Mouse (Mus musculus) gonadal fat pad, adult 2 months (tissue): Measurements from ENCODE around the gene Rcn1. TPM values are rescaled to one million over a fixed set of nuclear protein-coding genes. Genes with fewer than 3 reads are reported as not detected.

ENCODE experiments used
- DNase-seq: peaks from one replicate; pipeline ENCODE4 v3.0.0-alpha.2; 2012; ENCODE audit warnings: low read depth
- polyA plus RNA-seq: library from polyadenylated mRNA; depleted of rRNA; stranded (reverse); fragments of >200 nt; gene quantifications from 2 replicates; pipeline ENCODE4 v1.2.3, GENCODE M21; 2012; rRNA removed

Gene Rcn1
- polyA plus RNA-seq, 1 experiment: 80.8 TPM

DNA sequence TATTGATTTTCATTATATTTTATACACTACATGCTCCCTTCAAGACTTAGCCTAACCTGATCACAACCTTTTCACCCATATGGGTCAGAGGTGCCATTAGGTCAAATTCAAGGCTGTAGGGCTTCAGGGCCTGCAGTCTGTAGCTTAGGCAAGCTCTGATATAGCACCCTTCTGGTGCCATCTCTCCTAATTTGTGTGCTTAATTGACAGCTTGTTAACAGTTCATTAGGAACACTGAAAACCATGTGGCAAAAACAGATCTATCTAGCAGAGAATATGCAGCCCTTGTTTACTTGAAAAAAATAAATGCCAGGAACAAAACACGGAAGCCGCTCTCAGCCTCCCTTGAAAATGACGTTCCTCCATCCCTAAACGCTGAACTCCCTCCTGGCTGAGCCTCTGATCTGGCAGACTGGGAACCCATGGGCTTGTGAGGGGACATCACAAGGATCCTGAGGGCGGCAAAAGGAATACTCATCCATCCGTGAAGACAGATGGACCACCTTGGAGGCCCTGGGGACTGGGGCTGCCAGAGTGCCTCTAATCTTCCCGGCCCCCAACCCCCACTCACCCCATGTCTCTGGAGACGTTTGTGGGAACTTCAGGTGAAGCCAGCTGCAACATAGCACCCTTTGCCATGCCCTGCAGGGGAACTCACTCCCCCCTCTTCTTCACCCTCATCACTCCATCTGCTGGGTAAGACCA lies 61.8 kb downstream of the Rcn1 start:
- DNase-seq: no peak

DNA sequence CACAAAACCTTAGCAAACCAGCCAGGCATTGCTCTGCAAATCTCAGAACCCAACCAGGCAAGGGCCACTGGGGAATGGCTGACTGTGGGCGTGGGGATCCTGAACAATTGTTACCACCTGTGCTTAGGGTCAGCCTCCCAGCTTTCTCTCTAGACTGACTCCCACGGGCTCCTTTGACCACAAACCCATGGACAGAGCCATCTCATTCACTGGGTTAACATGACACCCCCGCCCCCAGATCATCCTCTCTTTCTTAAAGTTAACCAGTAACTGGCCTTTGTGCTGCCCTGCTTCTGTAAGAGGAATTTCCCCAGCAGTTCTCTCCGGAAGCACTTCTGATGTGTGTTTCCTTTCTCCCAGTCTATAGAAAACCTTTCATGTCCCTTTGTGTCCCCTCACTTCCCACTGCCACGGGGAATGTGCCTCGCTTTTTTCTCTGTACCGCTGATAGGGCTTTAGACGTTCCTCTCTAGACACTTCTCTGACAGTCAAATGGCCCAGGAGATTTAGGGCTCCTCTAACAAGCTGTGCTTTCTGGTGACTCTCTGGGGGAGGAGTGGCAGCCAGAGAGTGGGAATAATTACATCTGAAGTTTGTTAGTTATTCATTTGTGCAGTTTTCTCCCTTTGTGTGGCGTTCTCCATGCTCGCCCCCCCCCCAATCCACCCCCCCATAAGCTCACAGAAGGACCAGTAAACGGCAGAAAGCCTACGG lies 62.6 kb downstream of the Rcn1 start:
- no peak for DNase-seq

Other genes starting within 250 kb of the Rcn1 start
- 7.1 and 9.0 TPM in 2 replicates for gene Them7, start 175.0 kb downstream of the Rcn1 start, polyA plus RNA-seq